Mouse (Mus musculus) heart, embryonic 13.5 days (tissue): ENCODE results near the gene Mus81. TPM values are rescaled to one million over a fixed set of nuclear protein-coding genes. Genes with fewer than 3 reads are reported as not detected.

Experiments used
- polyA plus RNA-seq: library from polyadenylated mRNA; unstranded; fragments of >200 nt; fragmentation: Nextera tagmentation; extraction: Ambion mirVana; gene quantifications from 2 replicates; pipeline ENCODE4 v1.2.1, GENCODE M21; 2015

The Mus81 gene
- polyA plus RNA-seq, 1 experiment from 2014 or later: 38.9 TPM

Other genes starting within 250 kb of the Mus81 start
- 17.7 and 18.6 TPM in 2 replicates for gene Pacs1, start 215.3 kb downstream of the Mus81 start, polyA plus RNA-seq
- gene Sf3b2, start 192.9 kb downstream of the Mus81 start, polyA plus RNA-seq: 210 and 227 TPM in 2 replicates
- 4.5 and 5.9 TPM in 2 replicates for gene Gal3st3, start 190.1 kb downstream of the Mus81 start, polyA plus RNA-seq
- gene Catsper1, start 152.7 kb downstream of the Mus81 start, polyA plus RNA-seq: not detected in 2 replicates
- 0.28 and 0.73 TPM in 2 replicates for gene Cst6, start 138.8 kb downstream of the Mus81 start, polyA plus RNA-seq
- gene Eif1ad, start 121.7 kb downstream of the Mus81 start, polyA plus RNA-seq: 40.5 and 43.7 TPM in 2 replicates
- gene Banf1, start 121.2 kb downstream of the Mus81 start, polyA plus RNA-seq: 399 and 477 TPM in 2 replicates
- 40.7 and 41.9 TPM in 2 replicates for gene Sart1, start 99.7 kb downstream of the Mus81 start, polyA plus RNA-seq
- gene Tsga10ip, start 85.9 kb downstream of the Mus81 start, polyA plus RNA-seq: 1.6 and 2.2 TPM in 2 replicates
- gene Drap1, start 63.4 kb downstream of the Mus81 start, polyA plus RNA-seq: 190 and 213 TPM in 2 replicates
- gene AI837181, start 63.3 kb downstream of the Mus81 start, polyA plus RNA-seq: 38.3 and 40.9 TPM in 2 replicates
- not detected in 2 replicates for gene Fosl1, start 40.9 kb downstream of the Mus81 start, polyA plus RNA-seq
- 7.6 and 8.1 TPM in 2 replicates for gene Ccdc85b, start 30.5 kb downstream of the Mus81 start, polyA plus RNA-seq
- gene Fibp, start 27.8 kb downstream of the Mus81 start, polyA plus RNA-seq: 87.4 and 93.1 TPM in 2 replicates
- 0.56 and 1.7 TPM in 2 replicates for gene Ctsw, start 19.9 kb downstream of the Mus81 start, polyA plus RNA-seq
- gene Efemp2, start 14.4 kb downstream of the Mus81 start, polyA plus RNA-seq: 74.0 and 80.7 TPM in 2 replicates
- 1,825 and 1,925 TPM in 2 replicates for gene Cfl1, start 2.1 kb upstream of the Mus81 start, polyA plus RNA-seq
- gene 1700020D05Rik, start 15.4 kb upstream of the Mus81 start, polyA plus RNA-seq: not detected in 2 replicates
- gene Snx32, start 22.1 kb upstream of the Mus81 start, polyA plus RNA-seq: 13.5 and 14.8 TPM in 2 replicates
- gene Ovol1, start 72.2 kb upstream of the Mus81 start, polyA plus RNA-seq: 0.07 and 0.13 TPM in 2 replicates
- gene Ap5b1, start 79.6 kb upstream of the Mus81 start, polyA plus RNA-seq: 2.2 and 2.7 TPM in 2 replicates
- 109 and 113 TPM in 2 replicates for gene Rnaseh2c, start 113.5 kb upstream of the Mus81 start, polyA plus RNA-seq
- 31.0 and 31.5 TPM in 2 replicates for gene Kat5, start 121.8 kb upstream of the Mus81 start, polyA plus RNA-seq
- gene Rela, start 149.1 kb upstream of the Mus81 start, polyA plus RNA-seq: 35.9 and 37.4 TPM in 2 replicates
- gene Sipa1, start 175.3 kb upstream of the Mus81 start, polyA plus RNA-seq: 21.9 and 23.2 TPM in 2 replicates
- 23.2 and 24.0 TPM in 2 replicates for gene Map3k11, start 200.3 kb upstream of the Mus81 start, polyA plus RNA-seq
- gene Pcnx3, start 200.5 kb upstream of the Mus81 start, polyA plus RNA-seq: 13.6 and 14.9 TPM in 2 replicates
- 0.29 TPM in 1 of 2 replicates, not detected in the other for gene Kcnk7, start 216.0 kb upstream of the Mus81 start, polyA plus RNA-seq
- 85.9 and 96.8 TPM in 2 replicates for gene Ehbp1l1, start 237.9 kb upstream of the Mus81 start, polyA plus RNA-seq
- 79.7 and 82.6 TPM in 2 replicates for gene Fam89b, start 241.3 kb upstream of the Mus81 start, polyA plus RNA-seq